Mouse (Mus musculus) left cerebral cortex, adult 18-20 months (tissue): ENCODE measurements at regions not wholly inside any gene's neighbourhood (a gene's known extent, or its start where the extent isn't known, plus 50 kb on each side); places are given as distances from the start of the nearest gene placed in this dataset.
"Not testable (repeated sequence)": the region's sequence is repeated elsewhere in the genome, so short reads cannot be mapped to it uniquely, and the experiment has no call there.

Experiments used
- DNase-seq, 2 experiments: peaks; one replicate each; pipeline ENCODE4 v3.0.0; 2021 to 2022; ENCODE audit warnings: low spot score in 2 of 2, mixed read lengths in 1 of 2

GRCm38 (mm10) chr17:52351293-52351692 lies 251.2 kb upstream of the Kcnh8 start:
- DNase-seq, result peak in 1 of 2 experiments; percentile 18

DNA sequence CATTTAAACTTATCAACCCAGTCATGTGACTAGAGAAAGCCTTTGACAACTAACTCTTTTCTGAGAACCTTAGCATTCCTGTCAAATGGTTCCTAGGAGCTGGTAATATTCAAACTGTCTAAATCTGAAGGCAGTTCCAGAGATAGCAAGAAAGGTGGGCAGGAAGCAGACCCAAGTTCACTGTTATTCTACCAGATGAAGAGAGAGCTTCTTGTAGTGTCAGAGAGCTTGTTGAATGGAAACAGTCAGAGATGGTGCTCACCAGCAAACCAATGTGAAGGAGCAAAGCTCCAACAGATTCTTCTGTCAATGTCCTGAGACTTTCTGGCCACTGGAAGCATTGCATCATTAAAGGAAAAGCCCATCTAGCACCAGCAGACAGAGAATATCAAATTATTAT lies 251.8 kb upstream of the Kcnh8 start:
- DNase-seq, result no peak

DNA sequence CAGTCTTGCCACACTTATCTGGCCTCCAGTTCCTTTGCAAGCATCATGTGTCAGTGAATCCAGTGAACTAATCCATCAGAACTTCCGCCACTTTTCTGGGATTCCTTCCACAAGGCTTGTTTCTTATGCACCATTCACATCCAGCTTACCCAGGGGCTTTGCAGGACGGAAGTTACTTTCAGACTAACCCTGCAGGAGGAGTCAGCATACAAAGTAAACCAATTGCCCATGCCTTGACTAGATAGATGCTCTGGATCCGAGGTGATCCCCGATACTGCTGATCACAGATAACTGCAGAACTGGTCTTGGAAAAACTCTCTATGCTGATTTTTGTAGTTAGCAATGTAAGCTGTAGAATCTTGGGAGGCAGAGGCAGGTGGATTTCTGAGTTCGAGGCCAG lies 252.6 kb upstream of the Kcnh8 start:
- no peak for DNase-seq

DNA sequence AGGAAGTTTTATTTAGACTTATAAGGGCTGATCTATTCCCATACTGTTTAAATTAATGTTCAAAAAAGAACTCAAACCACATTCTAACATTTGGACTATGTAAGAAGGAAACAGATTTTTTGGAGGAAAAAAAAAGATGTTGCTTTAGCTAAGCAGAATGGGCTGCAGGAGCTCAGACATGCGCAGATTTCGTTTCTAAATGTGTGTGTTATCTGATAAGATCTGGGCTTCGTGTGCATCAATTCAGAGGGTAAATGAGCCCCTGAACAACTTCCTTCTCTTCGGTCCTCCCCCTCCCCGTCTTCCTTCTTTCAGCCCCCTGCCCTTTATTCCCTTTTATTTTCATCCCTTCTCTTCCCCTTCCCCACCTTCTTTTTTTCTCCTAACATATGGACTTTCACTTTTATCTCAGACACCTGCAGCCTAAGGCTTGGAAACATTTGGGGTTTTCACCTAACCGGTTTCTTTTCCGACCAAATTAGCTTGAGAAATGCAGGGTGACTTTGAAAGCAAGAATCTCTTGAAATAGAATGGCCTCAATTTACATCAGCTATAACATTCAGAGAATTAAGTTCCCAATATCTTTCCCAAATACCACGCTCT lies 253.9 kb upstream of the Kcnh8 start:
- peak in 1 of 2 experiments; percentile 12 for DNase-seq

GRCm38 (mm10) chr17:52320586-52320985 lies 281.9 kb upstream of the Kcnh8 start:
- no peak for DNase-seq

- no peak for DNase-seq
Measured at GRCm38 (mm10) chr17:52316976-52317375, 285.5 kb upstream of the Kcnh8 start.

- no peak for DNase-seq
Measured at GRCm38 (mm10) chr17:52315879-52316278, 286.6 kb upstream of the Kcnh8 start.

GRCm38 (mm10) chr17:52315456-52315855 lies 287.1 kb upstream of the Kcnh8 start:
- not testable (repeated sequence) for DNase-seq

DNA sequence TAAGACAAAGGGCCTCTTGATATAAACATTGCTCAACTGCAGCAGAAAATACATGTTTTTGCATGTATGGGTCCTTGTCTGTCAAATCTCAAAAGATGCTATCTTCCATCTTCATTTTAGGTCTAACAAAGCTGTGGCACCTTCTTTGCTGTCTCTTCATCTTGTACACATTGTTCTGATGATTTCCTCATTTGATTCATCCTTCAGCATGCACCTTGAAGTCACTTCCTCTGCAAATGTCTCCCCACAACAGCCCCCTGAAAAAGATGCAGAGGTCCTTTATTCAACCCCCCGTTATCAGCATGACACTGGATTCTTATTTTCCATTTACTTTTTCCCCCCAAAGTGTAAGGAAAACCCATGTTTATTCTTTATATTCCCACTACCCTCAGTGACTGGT lies 290.5 kb upstream of the Kcnh8 start:
- DNase-seq, result no peak

- DNase-seq, result no peak
Measured at GRCm38 (mm10) chr17:52308789-52309188, 293.7 kb upstream of the Kcnh8 start.

DNA sequence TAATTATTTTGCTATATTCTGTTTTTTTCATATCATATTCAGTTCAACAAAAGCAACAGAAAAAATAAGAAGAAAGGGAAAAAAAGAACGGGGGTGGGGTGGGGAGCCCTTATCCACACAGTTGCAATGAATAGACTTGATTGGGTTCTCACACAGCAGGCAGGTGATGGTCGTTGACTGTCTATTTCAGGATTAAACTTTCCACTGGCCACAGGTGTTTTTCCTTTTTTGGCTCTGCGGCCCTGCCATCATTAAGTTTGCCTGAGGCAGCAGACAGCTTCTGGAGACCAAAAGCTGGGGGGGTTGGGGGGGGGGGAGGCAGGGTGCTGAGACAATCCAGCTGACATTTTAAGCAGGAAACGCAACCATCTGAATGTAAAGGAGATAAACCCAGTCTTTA lies 298.4 kb upstream of the Kcnh8 start:
- DNase-seq, result no peak

DNA sequence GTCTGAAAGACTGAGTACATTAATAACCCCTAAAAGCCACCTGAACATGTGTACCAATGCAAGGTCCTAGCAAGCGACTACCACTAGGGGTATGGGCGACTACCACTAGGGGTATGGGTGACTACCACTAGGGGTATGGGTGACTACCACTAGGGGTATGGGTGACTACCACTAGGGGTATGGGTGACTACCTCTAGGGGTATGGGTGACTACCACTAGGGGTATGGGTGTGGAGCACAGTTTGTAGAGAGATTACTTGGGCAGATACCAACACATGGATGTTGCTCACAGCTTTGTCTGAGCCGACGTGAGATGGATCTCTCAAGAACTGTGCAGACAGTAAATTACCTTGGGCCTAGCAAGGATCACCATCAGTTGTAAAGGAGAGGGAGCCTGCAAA lies 299.2 kb upstream of the Kcnh8 start:
- no peak for DNase-seq

GRCm38 (mm10) chr17:52299769-52300168 lies 302.7 kb upstream of the Kcnh8 start:
- no peak for DNase-seq

DNA sequence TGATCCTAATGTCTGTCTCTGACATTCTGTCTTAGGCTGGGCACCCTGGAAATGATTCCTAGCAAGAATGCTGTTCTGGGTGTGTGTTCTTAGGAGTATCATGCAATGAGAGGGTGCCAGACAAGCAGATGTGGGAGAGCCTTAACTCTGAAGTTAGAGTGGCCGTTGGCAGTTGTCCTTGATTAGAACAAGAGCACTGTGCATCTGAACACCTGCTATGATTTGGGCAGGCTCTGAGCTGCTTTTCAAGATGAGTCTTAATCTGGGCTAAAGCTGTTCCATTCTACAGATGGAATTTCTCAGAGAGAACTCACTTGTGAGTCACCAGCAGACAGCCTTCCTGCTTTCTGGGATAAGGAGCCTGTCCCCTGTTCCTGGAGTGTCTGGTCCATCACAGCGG lies 317.1 kb upstream of the Kcnh8 start:
- DNase-seq, result no peak

DNA sequence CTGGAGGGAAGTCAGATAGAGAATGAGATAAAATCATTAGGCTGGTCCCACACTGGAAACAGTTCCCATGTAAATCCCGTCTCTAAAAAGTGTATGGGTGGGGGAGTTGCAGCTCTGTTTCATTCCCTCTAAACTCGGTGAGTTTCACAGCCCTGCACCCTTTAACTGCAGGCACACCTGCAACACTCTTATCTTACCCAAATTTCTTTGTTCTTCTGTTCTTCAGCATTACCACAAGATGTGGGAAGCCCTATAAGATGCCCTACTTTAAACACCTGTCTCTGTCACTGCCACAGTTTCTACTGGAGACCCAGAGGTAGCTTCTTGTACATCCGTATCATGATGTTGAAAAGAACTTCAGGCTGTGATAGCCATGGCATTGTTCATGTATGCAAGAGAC lies 320.2 kb upstream of the Kcnh8 start:
- no peak for DNase-seq

DNA sequence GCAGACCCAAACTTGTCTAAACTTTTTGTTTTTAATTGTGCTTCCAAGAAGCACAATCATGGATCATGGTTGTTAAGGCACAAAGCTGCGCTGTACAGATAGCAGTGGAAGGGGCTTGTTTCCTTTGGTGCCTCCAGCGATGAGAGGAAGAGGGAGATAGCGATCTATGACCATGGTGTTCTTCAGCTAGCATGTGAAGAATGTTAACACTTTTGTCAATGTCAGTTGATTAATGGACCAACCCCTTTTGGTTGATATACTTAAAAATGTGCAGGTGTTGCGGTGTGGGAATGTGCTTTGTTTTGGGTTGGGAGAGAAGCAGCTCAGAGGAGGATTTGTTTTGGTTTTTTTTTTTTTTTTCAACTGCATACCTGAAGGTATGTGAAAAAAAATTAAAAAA lies 324.0 kb upstream of the Kcnh8 start:
- DNase-seq, result no peak

DNA sequence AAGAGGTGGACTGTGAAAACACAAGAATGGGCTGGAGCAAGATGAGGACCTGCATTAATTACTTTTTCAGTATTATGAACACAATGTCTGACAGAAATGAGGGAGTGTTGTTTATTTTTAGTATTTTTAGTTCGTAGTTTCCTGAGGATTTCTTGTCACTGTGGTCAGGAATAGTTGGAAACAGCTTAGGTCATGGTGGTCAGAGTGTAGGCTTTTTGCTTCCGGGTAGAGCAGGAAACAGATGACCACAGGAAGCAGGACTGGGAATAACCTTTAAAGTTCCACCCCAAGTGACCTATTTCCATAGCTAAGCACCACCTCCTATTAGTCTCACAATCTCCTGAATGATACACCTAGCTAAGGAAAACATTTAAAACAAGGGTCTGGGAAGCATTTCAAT lies 333.7 kb upstream of the Kcnh8 start:
- DNase-seq, result no peak

- no peak for DNase-seq
Measured at GRCm38 (mm10) chr17:52251284-52251683, 351.2 kb upstream of the Kcnh8 start.

GRCm38 (mm10) chr17:52225584-52225983 lies 376.9 kb upstream of the Kcnh8 start:
- no peak for DNase-seq

- no peak for DNase-seq
Measured at GRCm38 (mm10) chr17:52220422-52220821, 382.1 kb upstream of the Kcnh8 start.

DNA sequence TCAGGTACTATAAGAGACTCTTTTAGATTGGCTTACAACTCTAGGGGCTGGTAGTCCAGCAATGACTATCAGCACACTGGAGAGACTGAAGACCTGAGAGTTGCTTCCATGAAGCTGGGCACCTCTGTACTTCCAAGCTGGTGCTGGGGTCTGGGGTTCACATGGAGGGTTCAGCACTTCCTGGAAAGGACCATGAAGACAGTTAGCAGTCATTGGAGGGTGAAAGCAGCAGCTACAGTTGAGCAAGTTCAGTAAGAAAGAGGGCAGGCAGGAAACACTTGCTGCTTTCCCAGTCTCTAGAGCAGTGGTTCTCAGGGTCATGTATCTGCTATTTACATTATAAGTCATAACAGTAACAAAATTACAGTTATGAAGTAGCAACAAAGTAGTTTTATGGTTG lies 384.3 kb upstream of the Satb1 start:
- DNase-seq, result no peak

DNA sequence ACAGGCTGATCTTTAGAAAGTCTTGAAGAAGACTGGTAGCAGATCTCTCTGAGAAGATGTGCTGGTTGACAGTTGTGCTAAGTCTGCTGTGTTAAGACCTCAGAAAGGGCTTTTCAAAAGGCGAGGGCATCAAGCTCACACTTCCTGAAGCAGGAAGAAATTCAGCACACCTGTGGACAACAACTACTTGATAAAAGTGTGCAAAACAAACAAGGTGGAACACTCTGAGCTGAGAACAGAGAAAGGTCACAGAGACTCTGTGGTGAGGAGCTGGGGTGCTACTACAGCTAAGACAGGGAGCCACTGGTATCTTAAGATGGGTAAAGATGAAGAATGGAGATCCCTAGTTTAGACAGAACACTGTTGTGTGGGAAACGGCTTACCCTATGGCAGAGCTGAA lies 379.9 kb upstream of the Satb1 start:
- no peak for DNase-seq

GRCm38 (mm10) chr17:52210483-52210882 lies 377.4 kb upstream of the Satb1 start:
- DNase-seq, result no peak

DNA sequence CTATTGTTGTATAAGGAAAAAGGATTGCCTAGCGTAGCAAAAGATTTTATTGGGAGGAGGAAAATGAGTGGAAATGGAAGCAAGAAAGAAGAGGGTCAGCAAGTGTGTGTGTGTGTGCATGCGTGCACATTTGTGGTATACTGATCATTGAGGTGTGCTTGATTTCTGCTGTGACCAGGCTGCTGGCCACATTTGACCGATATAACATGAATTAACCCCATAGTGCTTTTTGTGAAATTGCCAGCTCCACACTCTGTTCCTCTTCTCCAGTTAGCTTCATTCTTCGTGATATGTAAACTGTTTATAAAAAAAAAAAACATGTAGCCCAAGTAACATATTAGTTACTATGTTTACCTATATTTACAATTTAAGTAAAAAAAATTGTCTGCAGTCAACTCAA lies 364.6 kb upstream of the Satb1 start:
- DNase-seq, result no peak
